Mouse (Mus musculus) skeletal muscle tissue, adult 2 months (tissue): ENCODE measurements around the gene Efr3b.

Experiments
- DNase-seq: peaks from one replicate; pipeline ENCODE4 v3.0.0-alpha.2; 2012; ENCODE audit warnings: low read depth, low spot score

Gene Efr3b

DNA sequence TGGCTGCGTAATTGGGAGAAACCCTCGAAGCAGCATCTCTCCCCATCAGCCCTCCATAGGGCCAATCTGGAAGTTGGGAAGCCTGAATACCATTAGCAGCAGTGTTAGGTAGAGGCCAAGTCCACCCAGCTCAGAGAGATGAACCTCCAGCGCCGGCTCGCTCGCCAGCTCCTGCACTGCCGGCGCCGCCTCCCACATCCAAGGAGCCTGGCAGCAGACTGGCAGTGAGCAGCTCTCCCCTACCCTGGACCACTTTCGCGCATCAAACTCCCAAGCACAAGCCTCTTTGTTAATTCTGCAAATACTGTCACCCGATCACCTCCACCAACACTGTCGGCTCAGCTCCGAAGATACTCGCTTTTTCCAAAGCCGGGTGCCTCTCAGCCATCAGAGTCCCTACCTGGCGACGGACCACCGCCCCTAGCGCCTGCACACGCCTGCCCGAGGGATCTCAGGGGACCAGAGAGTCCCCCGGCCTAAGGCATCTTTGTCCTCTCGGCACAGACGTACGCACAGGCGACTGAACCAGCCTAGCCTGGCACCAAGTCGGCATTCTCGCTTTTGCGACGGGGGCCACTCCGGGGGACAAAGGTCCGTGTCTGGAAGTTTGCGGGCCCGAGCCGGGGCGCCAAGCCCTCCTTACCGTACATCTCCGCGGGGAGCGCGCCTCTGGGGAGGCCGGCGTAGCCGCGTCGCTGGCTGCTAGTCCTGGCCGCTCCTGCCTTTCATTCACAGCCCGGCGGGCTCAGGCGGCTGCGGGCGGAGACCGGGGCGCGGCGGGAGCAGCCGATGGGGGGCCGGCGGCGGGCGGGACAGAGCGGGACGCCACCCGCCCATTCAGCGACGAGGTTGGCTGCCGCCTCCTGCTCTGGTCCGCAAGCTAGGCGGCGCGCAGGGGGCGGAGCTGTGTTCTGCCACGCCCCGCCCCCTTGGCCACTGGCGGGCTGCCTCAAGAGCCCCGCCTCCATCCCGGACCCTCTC, at the start of gene Efr3b:
TSS of gene Efr3b (minus strand) at position 855 of the 981 bp plus-strand sequence.
- DNase-seq, result peak; percentile 45

GRCm38 (mm10) chr12:4083441-4083840, 44.7 kb upstream of the Efr3b start:
- no peak for DNase-seq

DNA sequence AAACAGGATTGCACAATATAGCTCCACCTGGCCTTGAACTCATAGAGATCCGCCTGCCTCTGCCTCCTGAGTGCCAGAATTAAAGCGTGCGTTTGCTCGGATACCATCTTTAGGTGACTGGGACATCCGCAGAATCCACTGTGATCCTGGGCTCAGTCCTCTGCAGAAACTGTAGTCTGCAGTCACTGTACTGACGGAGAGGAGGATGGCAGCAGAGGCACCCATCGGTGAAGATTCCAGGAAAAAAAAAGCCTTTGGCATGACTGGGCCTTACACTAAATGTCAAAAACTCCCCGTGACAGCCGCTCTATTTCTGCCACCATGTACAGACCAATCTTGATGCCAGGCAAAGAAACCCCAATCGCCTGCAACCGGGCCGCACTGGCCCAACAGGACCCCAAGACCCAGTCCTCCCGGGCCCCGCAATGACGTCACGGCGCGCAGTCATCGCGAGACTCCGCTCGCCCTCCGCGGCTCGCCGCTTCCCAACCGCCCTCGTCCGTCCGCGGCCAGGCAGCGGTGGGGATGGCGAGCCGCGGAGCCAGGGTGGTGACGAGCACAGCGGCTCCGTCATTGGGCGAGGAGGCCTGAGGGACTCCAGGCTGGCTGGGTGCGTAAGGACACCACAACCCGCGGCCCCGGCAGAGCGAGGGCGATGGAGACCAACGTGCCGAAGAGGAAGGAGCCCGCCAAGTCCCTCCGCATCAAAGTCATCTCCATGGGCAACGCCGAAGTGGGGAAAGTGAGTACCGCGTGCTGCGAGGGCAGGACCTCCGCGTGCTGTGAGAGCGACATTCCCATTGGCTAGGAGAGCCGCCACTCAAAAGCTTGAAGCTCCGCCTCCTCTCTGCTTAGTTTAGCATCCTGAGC, 43.7 kb upstream of the Efr3b start, which contains the start of gene Dnajc27:
TSS of gene Dnajc27 (plus strand) at position 452 of the 870 bp plus-strand sequence.
- peak; percentile 97 for DNase-seq

DNA sequence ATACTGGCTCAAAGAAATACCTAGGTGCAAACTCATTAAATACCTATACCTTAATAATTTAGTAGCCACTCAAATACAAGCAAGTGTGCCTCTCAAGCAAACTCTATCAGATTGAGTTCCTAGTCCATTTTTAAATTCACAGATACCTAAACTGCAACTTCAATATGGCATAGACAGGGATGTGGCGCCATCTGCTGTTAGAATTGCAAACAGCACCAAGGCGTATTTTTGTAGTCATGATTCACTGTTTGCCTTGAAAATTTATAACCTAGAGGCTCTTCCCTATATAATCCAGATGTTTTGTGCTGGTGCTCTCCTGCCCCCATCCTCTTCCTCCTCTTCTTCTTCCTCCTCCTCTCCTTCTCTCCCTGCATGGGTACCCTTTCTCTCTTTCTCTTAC, 41.6 kb upstream of the Efr3b start:
- DNase-seq, result peak; percentile 53

- DNase-seq, result no peak
Observed at GRCm38 (mm10) chr12:4078069-4078468, 39.4 kb upstream of the Efr3b start.

DNA sequence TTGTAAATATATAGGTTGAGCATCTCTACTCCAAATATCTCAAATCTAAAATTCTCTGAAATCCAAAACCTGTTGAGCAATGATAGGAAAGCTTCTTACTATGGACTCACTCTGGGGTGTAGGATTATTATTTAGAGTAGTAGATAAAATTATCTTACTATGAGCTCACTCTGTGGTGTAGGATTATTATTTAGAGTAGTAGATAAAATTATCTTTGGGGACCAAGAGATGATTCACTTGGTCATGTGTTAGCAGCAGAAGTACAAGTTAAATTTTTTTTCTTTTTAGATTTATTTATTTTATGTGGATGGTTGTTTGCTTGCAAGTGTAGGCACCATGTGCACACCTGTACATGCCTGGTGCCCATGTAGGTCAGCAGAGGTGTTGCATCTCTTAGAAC, 37.7 kb upstream of the Efr3b start:
- DNase-seq, result no peak

GRCm38 (mm10) chr12:4075407-4075806, 36.7 kb upstream of the Efr3b start:
- DNase-seq, result no peak

- peak; percentile 36 for DNase-seq
Observed at GRCm38 (mm10) chr12:4071671-4072070, 33.0 kb upstream of the Efr3b start.

GRCm38 (mm10) chr12:4068551-4068950, 29.8 kb upstream of the Efr3b start:
- no peak for DNase-seq

DNA sequence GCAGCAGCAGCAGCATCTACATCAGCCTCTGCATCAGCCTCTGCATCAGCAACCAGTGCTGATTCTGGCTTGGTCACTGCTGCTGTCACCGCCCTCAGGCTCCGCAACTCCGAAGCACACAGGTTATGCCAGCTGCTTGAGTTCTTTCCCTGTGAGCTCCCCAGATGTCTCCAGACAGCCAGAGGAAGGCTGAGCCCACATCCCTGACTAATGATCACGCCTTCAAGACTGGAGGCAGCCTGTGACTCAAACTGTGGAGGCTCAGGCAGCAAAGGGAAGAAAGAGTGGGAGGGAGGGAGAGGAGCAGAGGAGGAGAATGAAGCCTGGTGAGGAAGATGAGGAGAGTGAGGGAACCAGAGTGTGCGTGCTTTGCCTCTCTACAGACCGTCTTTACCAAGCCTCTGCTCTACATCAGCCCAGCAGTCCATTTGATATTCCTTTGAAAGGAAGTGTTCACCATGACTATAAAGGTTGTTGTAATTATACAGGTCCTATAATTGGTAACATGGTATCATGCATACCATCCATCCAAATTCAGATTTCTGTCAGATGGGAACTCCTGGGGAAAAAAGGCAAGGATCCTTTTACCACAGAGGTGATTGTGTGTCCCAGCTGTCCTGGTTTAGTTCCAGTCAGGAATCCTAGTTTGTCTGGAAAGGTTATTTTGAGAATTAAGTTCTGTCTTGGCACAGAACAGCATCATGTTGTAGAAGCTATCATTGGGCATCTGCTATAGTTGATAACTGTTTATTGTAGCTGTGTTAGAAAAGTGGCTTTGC, 28.2 kb upstream of the Efr3b start:
- no peak for DNase-seq

- no peak for DNase-seq
Observed at GRCm38 (mm10) chr12:4065944-4066343, 27.2 kb upstream of the Efr3b start.

DNA sequence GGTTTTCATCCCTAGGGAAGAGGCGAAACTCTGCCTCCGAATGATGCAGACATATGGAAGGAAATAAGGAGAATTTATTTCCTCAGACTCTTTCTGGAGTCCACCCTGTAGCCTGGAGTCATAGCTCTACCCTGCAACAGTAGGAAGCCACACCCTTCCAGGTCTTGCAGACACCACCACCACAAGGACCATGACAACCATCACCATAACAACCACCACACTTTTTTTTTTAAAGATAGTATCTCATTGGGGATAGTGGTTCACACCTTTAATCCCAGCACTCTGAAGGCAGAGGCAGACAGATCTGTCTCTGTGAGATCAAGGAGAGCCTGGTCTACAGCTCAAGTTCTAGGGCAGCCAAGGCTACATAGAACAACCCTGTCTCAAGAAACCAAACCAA, 26.8 kb upstream of the Efr3b start:
- no peak for DNase-seq

DNA sequence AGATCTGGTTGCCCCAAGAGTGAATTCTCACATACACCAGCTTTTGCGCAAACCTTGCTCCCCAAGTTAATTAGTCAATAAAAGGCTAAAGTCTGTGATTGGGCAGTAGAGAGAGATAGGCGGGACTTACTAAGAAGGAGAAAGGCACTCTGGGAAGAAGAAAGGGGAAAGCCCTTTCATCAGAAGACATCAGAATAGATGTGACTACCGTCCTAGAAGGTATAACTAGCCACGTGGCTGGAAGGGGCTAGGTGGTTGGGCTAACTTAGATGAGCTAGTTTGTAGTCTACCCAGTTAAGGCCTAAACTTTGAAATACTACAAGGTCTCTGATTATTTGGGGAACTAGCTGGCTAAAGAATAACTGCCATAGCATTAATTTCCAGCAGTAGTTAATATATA, 21.0 kb upstream of the Efr3b start:
- DNase-seq, result no peak

- DNase-seq, result peak; percentile 71
Observed at GRCm38 (mm10) chr12:4058321-4058720, 19.6 kb upstream of the Efr3b start.

DNA sequence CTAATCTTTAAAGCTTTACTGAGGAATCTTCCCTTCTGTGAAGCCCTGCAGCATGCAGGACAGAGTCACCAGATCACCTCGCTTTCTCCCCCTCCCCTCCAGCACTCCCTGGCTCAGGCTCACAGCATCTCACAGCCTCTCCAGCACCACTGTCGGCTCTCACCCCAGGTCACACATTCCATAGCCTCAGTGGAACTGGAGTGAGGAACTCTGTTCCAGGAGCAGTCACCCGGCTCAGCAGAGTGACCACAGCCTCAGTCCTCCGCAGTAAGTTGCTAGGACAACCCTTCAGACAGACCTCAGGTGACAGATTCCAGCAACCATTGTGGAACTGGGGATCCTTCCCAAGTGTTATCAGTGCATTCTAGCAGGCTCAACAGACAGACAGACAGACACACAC, 16.1 kb upstream of the Efr3b start:
- DNase-seq, result no peak

DNA sequence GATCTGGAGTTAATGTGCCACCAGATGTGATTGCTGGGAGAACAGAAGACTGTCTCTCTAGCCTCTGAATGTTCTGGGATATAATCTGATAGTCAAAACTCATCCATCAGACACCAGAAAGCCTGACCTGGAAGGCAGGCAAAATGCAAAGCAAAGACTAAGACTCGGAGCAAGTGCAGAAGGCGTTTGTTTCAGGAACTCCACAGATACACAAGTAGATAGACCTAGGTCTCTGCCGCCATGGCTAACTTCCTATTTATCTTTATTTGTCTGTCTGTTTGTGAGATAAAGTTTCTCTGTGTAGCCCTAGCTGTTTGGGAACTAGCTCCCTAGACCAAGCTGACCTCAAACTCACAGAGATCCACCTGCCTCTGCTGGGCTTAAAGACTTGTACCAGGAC, 14.9 kb upstream of the Efr3b start:
- DNase-seq, result no peak

DNA sequence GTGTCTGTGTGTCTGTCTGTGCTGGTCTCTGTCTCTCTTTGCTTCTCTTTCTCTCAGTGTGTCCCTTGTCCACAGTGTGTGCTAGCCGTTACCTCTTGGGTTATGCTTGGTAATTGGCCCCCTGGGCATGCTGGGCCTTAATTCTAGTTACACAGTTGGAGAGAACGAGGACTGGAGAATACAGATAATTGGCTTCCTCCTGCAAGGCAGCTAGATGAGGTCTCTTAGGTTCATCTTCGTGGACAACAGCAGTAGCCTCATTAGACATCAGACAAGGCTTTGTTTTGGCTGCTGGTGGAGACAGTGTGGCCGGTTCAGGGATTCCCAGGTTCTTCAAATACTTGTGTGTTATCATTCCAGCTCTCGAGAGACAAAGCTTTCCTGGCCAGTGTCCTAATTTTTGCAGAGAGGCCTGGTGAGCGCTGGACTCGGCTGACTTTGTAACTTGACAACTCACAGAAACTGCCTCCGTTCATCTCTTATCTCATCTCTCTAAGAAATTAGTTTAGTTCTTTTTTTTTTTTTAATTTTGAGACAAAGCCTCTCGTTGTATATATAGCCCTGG, 12.2 kb upstream of the Efr3b start:
- no peak for DNase-seq

- no peak for DNase-seq
Observed at GRCm38 (mm10) chr12:4048031-4048430, 9.3 kb upstream of the Efr3b start.

DNA sequence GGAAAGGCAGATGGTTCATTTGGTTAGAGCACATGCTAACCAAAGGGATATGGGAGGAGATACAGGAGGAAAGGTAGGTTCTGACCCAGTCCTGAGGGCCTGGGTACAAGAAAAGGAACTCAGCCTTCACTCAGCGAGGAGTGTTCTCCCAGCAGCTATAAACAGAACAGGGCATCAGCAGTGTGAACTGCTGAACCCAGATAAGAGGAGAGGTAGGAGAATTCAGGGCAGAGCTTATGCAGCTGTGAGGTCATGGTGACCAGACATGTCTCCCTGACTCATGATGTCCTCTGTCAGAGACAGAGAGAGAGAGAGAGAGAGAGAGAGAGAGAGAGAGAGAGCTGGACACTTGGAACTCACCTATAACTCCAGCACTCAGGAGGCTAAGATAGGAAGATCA, 7.3 kb upstream of the Efr3b start:
- DNase-seq, result no peak

GRCm38 (mm10) chr12:4042411-4042810, 3.7 kb upstream of the Efr3b start:
- peak; percentile 52 for DNase-seq

GRCm38 (mm10) chr12:4039046-4039445, 331 bp upstream of the Efr3b start:
- DNase-seq, result no peak
